8 mouse cellular contexts compared by ENCODE assay signal in genomic region chr8:70528182-70528797, GRCm38 (mm10). TPM values are rescaled to one million over a fixed set of nuclear protein-coding genes. Genes with fewer than 3 reads are reported as not detected.
DNase-seq lines count a peak whose midpoint lies in the region; ATAC-seq and TF ChIP-seq lines count a peak whose summit lies in the region.

No protein-coding gene starts in this region.

- H3K4me3 ChIP-seq in cerebellum, adult 2 months (replicated peaks; ENCODE audit: insufficient read depth, low read depth, low read length) = peak overlapping the region; percentile 80
- peak overlapping the region; percentile 92 for H3K4me3 ChIP-seq in testis, adult 2 months (ENCODE audit: control insufficient read depth, low read depth, low read length)
- H3K4me3 ChIP-seq in liver, embryonic 11.5 days (ENCODE audit: low read depth, low read length) = peak overlapping the region; percentile 96

- no peak for ATAC-seq in liver, embryonic 11.5 days (replicated peaks; ENCODE audit: low FRiP score)

- H3K27me3 ChIP-seq in cerebellum, adult 2 months (ENCODE audit: control insufficient read depth, insufficient read depth, low read length) = no peaks in the 10 kb centered on the region
- no peaks in the 10 kb centered on the region for H3K27me3 ChIP-seq in testis, adult 2 months (ENCODE audit: control insufficient read depth, insufficient read depth, low read length)
- no peaks in the 10 kb centered on the region for H3K27me3 ChIP-seq in liver, embryonic 11.5 days (replicated peaks; ENCODE audit: control insufficient read depth, insufficient read depth, low read length)

- DNase-seq in cerebellum, adult 2 months = no peak
- no peak for DNase-seq in cerebellum, postnatal 25 days
- DNase-seq in testis, postnatal 14 days (ENCODE audit: low spot score) = no peak
- DNase-seq in liver, embryonic 11.5 days (ENCODE audit: low spot score) = no peak
- no peak for DNase-seq in adrenal gland, postnatal 14 days
- DNase-seq in left cerebral cortex, postnatal 25 days (ENCODE audit: low spot score in 2 of 2) = no peak
- no peak for DNase-seq in kidney, adult 11 months

- H3K4me2 ChIP-seq in liver, embryonic 11.5 days = peak overlapping the region; percentile 93

- peaks cover 8% of the 10 kb centered on the region for H3K4me1 ChIP-seq in cerebellum, adult 2 months (ENCODE audit: control insufficient read depth, insufficient read depth, low read length)
- peaks cover 12% of the 10 kb centered on the region for H3K4me1 ChIP-seq in testis, adult 2 months (ENCODE audit: control insufficient read depth, insufficient read depth, low read length)
- H3K4me1 ChIP-seq in liver, embryonic 11.5 days (replicated peaks; ENCODE audit: control insufficient read depth, insufficient read depth, low read length) = peaks cover 26% of the 10 kb centered on the region

- peaks cover 1% of the 10 kb centered on the region for H3K36me3 ChIP-seq in testis, adult 2 months (ENCODE audit: control insufficient read depth, insufficient read depth, low read length)
- H3K36me3 ChIP-seq in liver, embryonic 11.5 days (ENCODE audit: control insufficient read depth, insufficient read depth, low read length) = peaks cover 29% of the 10 kb centered on the region

- intact Hi-C loops in left cerebral cortex, postnatal 25 days (cut with DNase I) = no loop called here

- no peaks in the 10 kb centered on the region for H3K9me3 ChIP-seq in liver, embryonic 11.5 days (ENCODE audit: control insufficient read depth, low read length)

- no peak overlapping the region; the same call in 1 of the 2 replicates for H3K27ac ChIP-seq in cerebellum, adult 2 months (ENCODE audit: insufficient read depth, low read length)
- H3K27ac ChIP-seq in testis, adult 2 months (ENCODE audit: control insufficient read depth, insufficient read depth, low read depth, low read length) = peak overlapping the region; percentile 62
- peak overlapping the region; percentile 90 for H3K27ac ChIP-seq in liver, embryonic 11.5 days (ENCODE audit: low read depth, low read length)

- TF ChIP-seq CTCF in cerebellum, adult 2 months (IDR thresholded peaks at IDR 0.05; ENCODE audit: borderline replicate concordance, insufficient read depth, low read depth, low read length) = no peak
- TF ChIP-seq CTCF in testis, adult 2 months (IDR thresholded peaks at IDR 0.05; ENCODE audit: control insufficient read depth, insufficient read depth, insufficient replicate concordance, low read depth, low read length) = no peak

- peak overlapping the region; percentile 97 for H3K9ac ChIP-seq in liver, embryonic 11.5 days (ENCODE audit: low read depth, low read length)

- peak; percentile 4; the same call in 1 of the 2 replicates for TF ChIP-seq POLR2A in cerebellum, adult 2 months (IDR thresholded peaks at IDR 0.05; ENCODE audit: borderline replicate concordance, insufficient read depth, low read length)
- no peak for TF ChIP-seq POLR2A in testis, adult 2 months (IDR thresholded peaks at IDR 0.05; ENCODE audit: control insufficient read depth, low read depth, low read length)

- 21% methylated on average over 13 of the region's 13 CpGs for WGBS in cerebellum, adult 2 months
- WGBS in liver, embryonic 11.5 days = 18% methylated on average over 13 of the region's 13 CpGs

RNA-seq across cellular contexts. Expression of gene Kxd1, which starts 0.5 kb away (rescaled TPM):
- polyA plus RNA-seq in cerebellum, adult 2 months (2012; rRNA removed) = 63.4 and 65.9 TPM in 2 replicates
- 77.9 and 84.7 TPM in 2 replicates for polyA plus RNA-seq in testis, adult 2 months (2012; rRNA removed)
- 68.8 and 75.2 TPM in 2 replicates for polyA plus RNA-seq in liver, embryonic 11.5 days (2014; fragmentation: Nextera tagmentation; extraction: Ambion mirVana)
- 78.9 and 83.1 TPM in 2 replicates for total RNA-seq in adrenal gland, postnatal 14 days (2021)
- total RNA-seq in left cerebral cortex, postnatal 25 days (2021) = 10 to 100 TPM; 43.1 to 47.7 TPM

RNA-seq across cellular contexts. Expression of gene Fkbp8, which starts 0.8 kb away (rescaled TPM):
- 531 and 552 TPM in 2 replicates for polyA plus RNA-seq in cerebellum, adult 2 months (2012; rRNA removed)
- polyA plus RNA-seq in testis, adult 2 months (2012; rRNA removed) = 179 and 198 TPM in 2 replicates
- 261 and 285 TPM in 2 replicates for polyA plus RNA-seq in liver, embryonic 11.5 days (2014; fragmentation: Nextera tagmentation; extraction: Ambion mirVana)
- total RNA-seq in adrenal gland, postnatal 14 days (2021) = 235 and 252 TPM in 2 replicates
- 100 to 1,000 TPM; 403 TPM for total RNA-seq in left cerebral cortex, postnatal 25 days (2021)

RNA-seq across cellular contexts. Expression of gene Ell, which starts 11.0 kb away (rescaled TPM):
- 27.9 and 29.1 TPM in 2 replicates for polyA plus RNA-seq in cerebellum, adult 2 months (2012; rRNA removed)
- 42.5 and 43.8 TPM in 2 replicates for polyA plus RNA-seq in testis, adult 2 months (2012; rRNA removed)
- 20.3 and 20.7 TPM in 2 replicates for polyA plus RNA-seq in liver, embryonic 11.5 days (2014; fragmentation: Nextera tagmentation; extraction: Ambion mirVana)
- 22.4 and 22.9 TPM in 2 replicates for total RNA-seq in adrenal gland, postnatal 14 days (2021)
- total RNA-seq in left cerebral cortex, postnatal 25 days (2021) = 10 to 100 TPM; 15.1 to 17.7 TPM

RNA-seq across cellular contexts. Expression of gene Uba52, which starts 17.7 kb away (rescaled TPM):
- 920 and 977 TPM in 2 replicates for polyA plus RNA-seq in cerebellum, adult 2 months (2012; rRNA removed)
- polyA plus RNA-seq in testis, adult 2 months (2012; rRNA removed) = 768 and 853 TPM in 2 replicates
- polyA plus RNA-seq in liver, embryonic 11.5 days (2014; fragmentation: Nextera tagmentation; extraction: Ambion mirVana) = 1,024 and 1,077 TPM in 2 replicates
- 1,600 and 1,776 TPM in 2 replicates for total RNA-seq in adrenal gland, postnatal 14 days (2021)
- 100 to 1,000 TPM; 886 to 927 TPM for total RNA-seq in left cerebral cortex, postnatal 25 days (2021)

RNA-seq across cellular contexts. Expression of gene Rex1bd, which starts 21.7 kb away (rescaled TPM):
- polyA plus RNA-seq in cerebellum, adult 2 months (2012; rRNA removed) = 184 and 189 TPM in 2 replicates
- 23.9 and 26.9 TPM in 2 replicates for polyA plus RNA-seq in testis, adult 2 months (2012; rRNA removed)
- polyA plus RNA-seq in liver, embryonic 11.5 days (2014; fragmentation: Nextera tagmentation; extraction: Ambion mirVana) = 113 and 120 TPM in 2 replicates
- 116 and 123 TPM in 2 replicates for total RNA-seq in adrenal gland, postnatal 14 days (2021)
- 100 to 1,000 TPM; 104 TPM for total RNA-seq in left cerebral cortex, postnatal 25 days (2021)
